Mouse (Mus musculus) embryonic fibroblast, embryonic 13.5 days (primary cell): ENCODE measurements around the gene Gm4027. TPM values are rescaled to one million over a fixed set of nuclear protein-coding genes. Genes with fewer than 3 reads are reported as not detected.
"Not testable (repeated sequence)": the region's sequence is repeated elsewhere in the genome, so short reads cannot be mapped to it uniquely, and the experiment has no call there.

Source experiments
- H3K27ac ChIP-seq: 2 replicates; pipeline ENCODE4 v1.5.1; 2012; ENCODE audit warnings: low read length, control low read depth, inconsistent platforms; ENCODE audit not compliant: insufficient read depth
- H3K4me1 ChIP-seq: 2 replicates; pipeline ENCODE4 v1.6.1; 2011; ENCODE audit warnings: low read length; ENCODE audit not compliant: control insufficient read depth, insufficient read depth
- H3K4me3 ChIP-seq: 2 replicates; pipeline ENCODE4 v1.5.1; 2011; ENCODE audit warnings: mild to moderate bottlenecking, control low read depth, low read length; ENCODE audit not compliant: insufficient read depth
- polyA plus RNA-seq: library from polyadenylated mRNA; stranded (reverse); fragments of >200 nt; gene quantifications from 2 replicates; pipeline ENCODE4 v1.2.4, GENCODE M21; 2011; ENCODE audit warnings: low read depth; ENCODE audit not compliant: missing spikeins, insufficient read length

Gene Gm4027
- not detected in 2 replicates for polyA plus RNA-seq

GRCm38 (mm10) chr12:87618569-87618968, at the start of gene Gm4027:
Gm4027 (plus strand) TSS chr12:87618869.
- H3K4me3 ChIP-seq, H3K27ac ChIP-seq, H3K4me1 ChIP-seq: not testable (repeated sequence)

GRCm38 (mm10) chr12:87601388-87601787, 17.3 kb upstream of the Gm4027 start:
- not testable (repeated sequence) for H3K4me3 ChIP-seq, H3K4me1 ChIP-seq, H3K27ac ChIP-seq

GRCm38 (mm10) chr12:87602388-87602787, 16.3 kb upstream of the Gm4027 start, which contains the start of gene Oog1:
Oog1 (plus strand) TSS chr12:87602688.
- H3K27ac ChIP-seq, H3K4me3 ChIP-seq: not testable (repeated sequence)

GRCm38 (mm10) chr12:87644520-87644919, 25.9 kb downstream of the Gm4027 start, which contains the start of gene Gm16381:
Gm16381 (minus strand) TSS chr12:87644620.
- H3K4me1 ChIP-seq, H3K4me3 ChIP-seq, H3K27ac ChIP-seq: not testable (repeated sequence)

More at GRCm38 (mm10) chr12:87602388-87602787, 16.3 kb upstream of the Gm4027 start, which contains the start of gene Oog1:
- H3K4me1 ChIP-seq = not testable (repeated sequence)

- not testable (repeated sequence) for H3K4me3 ChIP-seq, H3K4me1 ChIP-seq, H3K27ac ChIP-seq
These were observed 34.4 kb downstream of the Gm4027 start for GRCm38 (mm10) chr12:87652916-87653703.

Other genes starting within 250 kb of the Gm4027 start
- gene Sptlc2, start 230.5 kb upstream of the Gm4027 start, polyA plus RNA-seq = 125 and 133 TPM in 2 replicates
- gene Slirp, start 175.0 kb upstream of the Gm4027 start, polyA plus RNA-seq = 175 and 177 TPM in 2 replicates
- gene Alkbh1, start 174.9 kb upstream of the Gm4027 start, polyA plus RNA-seq = 34.5 and 35.3 TPM in 2 replicates
- 60.7 and 69.2 TPM in 2 replicates for gene Snw1, start 146.6 kb upstream of the Gm4027 start, polyA plus RNA-seq
- gene Gm5788, start 124.1 kb upstream of the Gm4027 start, polyA plus RNA-seq = not detected in 2 replicates
- not detected in 2 replicates for gene Gm8300, start 104.6 kb upstream of the Gm4027 start, polyA plus RNA-seq
- not detected in 2 replicates for gene Oog1, start 16.2 kb upstream of the Gm4027 start, polyA plus RNA-seq
- not detected in 2 replicates for gene Gm16381, start 25.8 kb downstream of the Gm4027 start, polyA plus RNA-seq
- not detected in 2 replicates for gene Gm21319, start 156.9 kb downstream of the Gm4027 start, polyA plus RNA-seq
- not detected in 2 replicates for gene Gm21936, start 176.6 kb downstream of the Gm4027 start, polyA plus RNA-seq
- gene BB287469, start 197.7 kb downstream of the Gm4027 start, polyA plus RNA-seq = not detected in 2 replicates
- gene Gm2001, start 223.5 kb downstream of the Gm4027 start, polyA plus RNA-seq = not detected in 2 replicates